In genomic region chr1:136130951-136131558, GRCm38 (mm10) we compare ENCODE assay signal across 8 mouse cellular contexts. TPM values are rescaled to one million over a fixed set of nuclear protein-coding genes. Genes with fewer than 3 reads are reported as not detected.
DNase-seq lines count a peak whose midpoint lies in the region; ATAC-seq and TF ChIP-seq lines count a peak whose summit lies in the region.

TSS of gene Kif21b (plus strand) at chr1:136131389.

- peak; percentile 63 for DNase-seq in NIH3T3 (ENCODE audit: low read depth)
- peak; percentile 93 to 96 for DNase-seq in cerebellum, postnatal 14 days
- peak; percentile 89 for DNase-seq in gastrocnemius, adult 2 months
- peak; percentile 98 for DNase-seq in hindbrain, postnatal 0 days (ENCODE audit: low spot score)
- DNase-seq in left cerebral cortex, adult 18-20 months (ENCODE audit: low spot score in 2 of 2), result peak; percentile 92 to 95
- DNase-seq in lung, postnatal 4 days, result peak; percentile 93 to 94
- DNase-seq in retina, postnatal 7 days (ENCODE audit: low read depth, low spot score), result peak; percentile 92
- DNase-seq in urinary bladder, adult 18-20 months (ENCODE audit: low spot score in 2 of 2), result peak; percentile 74

- H3K27me3 ChIP-seq in hindbrain, postnatal 0 days (ENCODE audit: insufficient read depth, low read length), result no peaks in the 10 kb centered on the region

- H3K9ac ChIP-seq in hindbrain, postnatal 0 days (replicated peaks; ENCODE audit: low read length), result peak within 1 kb of the TSS; percentile 88

- peak within 1 kb of the TSS; percentile 83 for H3K4me3 ChIP-seq in gastrocnemius, adult 2 months
- H3K4me3 ChIP-seq in hindbrain, postnatal 0 days (ENCODE audit: low read length), result peak within 1 kb of the TSS; percentile 77

- intact Hi-C loops in gastrocnemius, adult 2 months (cut with DNase I), result no loop called here

- H3K9me3 ChIP-seq in hindbrain, postnatal 0 days (ENCODE audit: low read length), result no peaks in the 10 kb centered on the region

- peak within 1 kb of the TSS; percentile 74 for H3K27ac ChIP-seq in gastrocnemius, adult 2 months
- peak within 1 kb of the TSS; percentile 96 for H3K27ac ChIP-seq in hindbrain, postnatal 0 days

- peaks cover 42% of the 10 kb centered on the region for H3K4me1 ChIP-seq in hindbrain, postnatal 0 days (ENCODE audit: insufficient read depth, low read length)

- no peaks in the 10 kb centered on the region for H3K36me3 ChIP-seq in hindbrain, postnatal 0 days (ENCODE audit: insufficient read depth, low read length)

- ATAC-seq in hindbrain, postnatal 0 days, result peak; percentile 93

- peak within 1 kb of the TSS; percentile 74 for H3K4me2 ChIP-seq in hindbrain, postnatal 0 days (ENCODE audit: low read depth, low read length)

- WGBS in hindbrain, postnatal 0 days, result 2% methylated on average over 40 of the region's 42 CpGs

- TF ChIP-seq CTCF in gastrocnemius, adult 2 months (IDR thresholded peaks at IDR 0.05), result no peak
- no peak for TF ChIP-seq CTCF in hindbrain, postnatal 0 days (IDR thresholded peaks at IDR 0.05; ENCODE audit: low read depth)

RNA-seq across cellular contexts. Expression of gene Kif21b, which starts in this region (rescaled TPM):
- under 1 TPM; 0.46 to 0.47 TPM for total RNA-seq in gastrocnemius, adult 2 months (2021)
- 144 and 155 TPM in 2 replicates for total RNA-seq in hindbrain, postnatal 0 days (2014; rRNA removed)
- polyA plus RNA-seq in hindbrain, postnatal 0 days (2015; fragmentation: Nextera tagmentation; extraction: Ambion mirVana), result 22.6 and 26.8 TPM in 2 replicates
- 10 to 100 TPM; 54.8 to 57.3 TPM for total RNA-seq in left cerebral cortex, adult 18-20 months (2021)

Comparison
In these comparisons a context has a peak if more than half of its experiments do, and no peak if none do; other contexts are left out.
1. Peak in every context shown above with its lines: DNase-seq, ATAC-seq, H3K4me3 ChIP-seq and H3K27ac ChIP-seq.
2. RNA of gene Kif21b (total RNA-seq): 144 to 155 TPM in hindbrain, postnatal 0 days and 54.8 to 57.3 TPM in left cerebral cortex, adult 18-20 months; 0.46 to 0.47 TPM in gastrocnemius, adult 2 months; every median in the first group is over 10 times any median in the second.
3. Peak in DNase-seq, H3K4me3 ChIP-seq and H3K27ac ChIP-seq in gastrocnemius, adult 2 months; RNA of the gene not detected or under 1 TPM.